Mouse (Mus musculus): ENCODE measurements at regions not wholly inside any gene's neighbourhood (a gene's known extent, or its start where the extent isn't known, plus 50 kb on each side); places are given as distances from the start of the nearest gene placed in this dataset.

DNA sequence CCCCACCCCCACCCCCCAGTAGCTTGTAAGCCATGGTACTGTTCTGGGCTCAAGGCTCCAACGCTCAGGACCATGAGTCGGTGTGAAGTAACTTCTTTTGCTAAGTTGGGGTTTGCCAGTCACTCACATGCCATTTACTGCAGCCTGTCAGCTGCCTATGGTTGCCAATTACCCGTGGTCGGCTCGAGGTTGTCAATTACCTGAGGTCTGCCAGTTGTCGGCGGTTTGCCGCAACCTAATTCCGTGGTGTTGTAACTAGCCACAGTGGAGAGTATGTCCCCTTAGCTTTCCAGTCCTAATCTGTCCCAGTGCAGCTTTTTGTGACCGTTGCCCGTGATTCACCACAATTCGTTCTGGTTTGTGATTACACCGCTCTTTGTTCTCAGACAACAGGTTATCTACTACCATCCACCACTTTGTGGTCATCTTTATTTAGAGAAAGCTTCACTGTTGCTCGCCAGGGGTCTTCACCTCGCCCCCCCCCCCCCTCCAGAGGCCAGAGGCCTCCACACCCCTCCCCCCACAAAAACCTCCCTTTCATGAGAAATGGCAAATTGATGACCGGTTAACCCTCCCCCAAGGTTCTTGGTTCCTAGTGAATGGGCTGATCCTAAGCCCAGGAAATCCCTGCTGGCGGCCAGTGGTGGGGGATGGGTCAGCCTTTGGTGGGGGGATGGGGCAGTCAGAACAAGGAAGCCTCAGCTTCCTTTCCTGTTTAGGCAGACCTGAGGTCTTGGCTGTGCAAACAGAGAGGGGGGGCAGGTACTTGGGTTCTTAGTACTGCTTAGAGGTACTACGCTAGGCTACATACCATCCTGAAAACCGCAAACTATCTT lies 69.7 kb downstream of the Rtl1 start:
- Histone ChIP-seq H3K4me3 (no peak overlapping the region), H3ac (ENCODE audit: control insufficient read depth, insufficient read length) (no peak overlapping the region), H3K79me2 (ENCODE audit: control insufficient read depth, insufficient read depth) (no peaks in the 10 kb centered on the region), H3K36me3 (ENCODE audit: control insufficient read depth, insufficient read depth) (no peaks in the 10 kb centered on the region), H3K4me2 (ENCODE audit: low read depth) (no peak overlapping the region), H3K27me3 (ENCODE audit: control insufficient read depth, insufficient read depth, insufficient read length) (no peaks in the 10 kb centered on the region)
- TF ChIP-seq TCF12 (IDR thresholded peaks at IDR 0.05; ENCODE audit: insufficient read depth, poor library complexity, severe bottlenecking) (no peak), REST (IDR thresholded peaks at IDR 0.05; ENCODE audit: insufficient read depth, insufficient read length) (no peak), USF1 (IDR thresholded peaks at IDR 0.05; ENCODE audit: low read depth) (no peak), E2F4 (IDR thresholded peaks at IDR 0.05; ENCODE audit: insufficient read depth) (no peak), POLR2A (IDR thresholded peaks at IDR 0.05; ENCODE audit: insufficient read length, low read depth) (no peak), MAX (IDR thresholded peaks at IDR 0.05; ENCODE audit: low read depth) (no peak), SRF (IDR thresholded peaks at IDR 0.05; ENCODE audit: control insufficient read depth, insufficient read length, low read depth) (no peak), TCF3 (IDR thresholded peaks at IDR 0.05; ENCODE audit: insufficient read length, low read depth) (no peak), MYOG (IDR thresholded peaks at IDR 0.05; ENCODE audit: control insufficient read depth in 1 of 3, insufficient read depth in 1 of 3, insufficient read length in 2 of 3, low read depth in 2 of 3) (no peak), POLR2AphosphoS2 (IDR thresholded peaks at IDR 0.05; ENCODE audit: insufficient read length, low read depth) (no peak), MYOD1 (IDR thresholded peaks at IDR 0.05; ENCODE audit: control insufficient read depth in 1 of 3, insufficient read length in 2 of 3, low read depth in 2 of 3) (no peak), CEBPB (IDR thresholded peaks at IDR 0.05; ENCODE audit: insufficient read depth, poor library complexity, severe bottlenecking) (no peak)

DNA sequence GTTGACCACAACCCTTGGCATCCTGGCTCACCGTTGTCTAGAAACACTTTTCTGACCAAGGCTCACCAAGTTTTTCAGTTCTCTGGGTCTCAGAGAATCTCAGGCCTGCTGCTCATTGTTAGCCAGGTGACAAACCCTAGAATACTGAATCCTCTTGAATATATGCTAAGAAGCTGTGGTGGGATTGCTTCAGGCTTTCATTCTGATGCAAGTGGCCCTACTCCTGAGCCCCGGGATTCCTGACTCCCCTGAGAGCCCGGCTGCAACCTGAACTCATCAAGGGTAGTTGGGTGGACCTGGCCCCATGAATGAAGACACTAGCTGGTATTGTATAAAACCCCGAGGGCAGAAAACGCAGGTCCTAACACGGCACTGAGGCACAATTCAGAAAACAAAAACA lies 70.6 kb downstream of the Rtl1 start:
- Histone ChIP-seq H3K36me3 (ENCODE audit: control insufficient read depth, insufficient read depth) (no peaks in the 10 kb centered on the region), H3K4me2 (ENCODE audit: low read depth) (no peak overlapping the region), H3K4me3 (no peak overlapping the region), H3K27me3 (ENCODE audit: control insufficient read depth, insufficient read depth, insufficient read length) (no peaks in the 10 kb centered on the region), H3K79me2 (ENCODE audit: control insufficient read depth, insufficient read depth) (no peaks in the 10 kb centered on the region), H3ac (ENCODE audit: control insufficient read depth, insufficient read length) (no peak overlapping the region)
- no peak for TF ChIP-seq MYOD1 (IDR thresholded peaks at IDR 0.05; ENCODE audit: control insufficient read depth in 1 of 3, insufficient read length in 2 of 3, low read depth in 2 of 3)
- no peak for TF ChIP-seq MYOG (IDR thresholded peaks at IDR 0.05; ENCODE audit: control insufficient read depth in 1 of 3, insufficient read depth in 1 of 3, insufficient read length in 2 of 3, low read depth in 2 of 3)
- TF ChIP-seq E2F4 (IDR thresholded peaks at IDR 0.05; ENCODE audit: insufficient read depth): no peak
- no peak for TF ChIP-seq TCF12 (IDR thresholded peaks at IDR 0.05; ENCODE audit: insufficient read depth, poor library complexity, severe bottlenecking)
- no peak for TF ChIP-seq CEBPB (IDR thresholded peaks at IDR 0.05; ENCODE audit: insufficient read depth, poor library complexity, severe bottlenecking)
- no peak for TF ChIP-seq TCF3 (IDR thresholded peaks at IDR 0.05; ENCODE audit: insufficient read length, low read depth)
- no peak for TF ChIP-seq POLR2AphosphoS2 (IDR thresholded peaks at IDR 0.05; ENCODE audit: insufficient read length, low read depth)
- TF ChIP-seq MAX (IDR thresholded peaks at IDR 0.05; ENCODE audit: low read depth): no peak
- TF ChIP-seq REST (IDR thresholded peaks at IDR 0.05; ENCODE audit: insufficient read depth, insufficient read length): no peak
- no peak for TF ChIP-seq POLR2A (IDR thresholded peaks at IDR 0.05; ENCODE audit: insufficient read length, low read depth)
- no peak for TF ChIP-seq SRF (IDR thresholded peaks at IDR 0.05; ENCODE audit: control insufficient read depth, insufficient read length, low read depth)
- no peak for TF ChIP-seq USF1 (IDR thresholded peaks at IDR 0.05; ENCODE audit: low read depth)

DNA sequence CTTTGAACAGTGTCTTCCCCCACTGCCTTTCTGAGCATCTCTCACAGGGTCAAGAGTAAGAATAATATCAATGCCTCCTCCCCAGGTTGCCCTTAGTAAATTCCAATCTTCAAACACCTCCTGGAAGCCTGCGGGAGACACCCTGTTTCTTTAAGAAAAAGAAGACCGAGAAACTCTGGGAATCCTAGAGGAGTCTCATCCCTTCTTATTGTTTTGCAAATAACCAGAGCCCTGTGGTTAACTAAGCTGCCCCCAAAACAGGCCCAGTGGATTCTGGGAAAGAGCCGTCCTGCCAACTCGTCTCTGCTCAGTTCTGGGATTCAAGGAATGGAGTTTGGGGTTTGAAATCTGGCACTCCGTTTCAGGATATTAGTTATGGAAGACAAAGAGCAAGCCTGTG lies 71.2 kb downstream of the Rtl1 start:
- Histone ChIP-seq H3K79me2 (ENCODE audit: control insufficient read depth, insufficient read depth) (no peaks in the 10 kb centered on the region), H3K4me2 (ENCODE audit: low read depth) (no peak overlapping the region), H3K36me3 (ENCODE audit: control insufficient read depth, insufficient read depth) (no peaks in the 10 kb centered on the region), H3K4me3 (no peak overlapping the region), H3ac (ENCODE audit: control insufficient read depth, insufficient read length) (no peak overlapping the region), H3K27me3 (ENCODE audit: control insufficient read depth, insufficient read depth, insufficient read length) (no peaks in the 10 kb centered on the region)
- TF ChIP-seq CEBPB (IDR thresholded peaks at IDR 0.05; ENCODE audit: insufficient read depth, poor library complexity, severe bottlenecking) (no peak), SRF (IDR thresholded peaks at IDR 0.05; ENCODE audit: control insufficient read depth, insufficient read length, low read depth) (no peak), TCF12 (IDR thresholded peaks at IDR 0.05; ENCODE audit: insufficient read depth, poor library complexity, severe bottlenecking) (no peak), POLR2AphosphoS2 (IDR thresholded peaks at IDR 0.05; ENCODE audit: insufficient read length, low read depth) (no peak), MYOG (IDR thresholded peaks at IDR 0.05; ENCODE audit: control insufficient read depth in 1 of 3, insufficient read depth in 1 of 3, insufficient read length in 2 of 3, low read depth in 2 of 3) (no peak)

DNA sequence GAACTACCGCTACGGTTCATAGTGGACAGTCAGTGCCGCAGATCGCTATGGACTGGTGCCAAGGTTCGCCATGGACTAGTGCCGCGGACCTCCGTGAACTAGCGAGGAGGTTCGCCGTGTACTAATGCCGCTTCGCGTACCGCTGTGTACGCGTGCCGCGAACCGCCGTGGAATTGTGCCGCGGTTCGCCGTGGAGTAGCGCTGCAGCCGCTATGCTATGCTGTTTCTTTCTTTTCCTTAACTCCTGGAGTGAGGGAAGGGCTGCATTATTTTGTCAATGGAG lies 71.9 kb downstream of the Rtl1 start:
- TF ChIP-seq USF1 (IDR thresholded peaks at IDR 0.05; ENCODE audit: low read depth): no peak
- TF ChIP-seq MYOG (IDR thresholded peaks at IDR 0.05; ENCODE audit: control insufficient read depth in 1 of 3, insufficient read depth in 1 of 3, insufficient read length in 2 of 3, low read depth in 2 of 3): no peak
- no peak for TF ChIP-seq REST (IDR thresholded peaks at IDR 0.05; ENCODE audit: insufficient read depth, insufficient read length)
- TF ChIP-seq MAX (IDR thresholded peaks at IDR 0.05; ENCODE audit: low read depth): no peak
- no peak for TF ChIP-seq SRF (IDR thresholded peaks at IDR 0.05; ENCODE audit: control insufficient read depth, insufficient read length, low read depth)
- TF ChIP-seq TCF12 (IDR thresholded peaks at IDR 0.05; ENCODE audit: insufficient read depth, poor library complexity, severe bottlenecking): no peak
- no peak for TF ChIP-seq MYOD1 (IDR thresholded peaks at IDR 0.05; ENCODE audit: control insufficient read depth in 1 of 3, insufficient read length in 2 of 3, low read depth in 2 of 3)
- no peak for TF ChIP-seq POLR2AphosphoS2 (IDR thresholded peaks at IDR 0.05; ENCODE audit: insufficient read length, low read depth)
- no peak for TF ChIP-seq E2F4 (IDR thresholded peaks at IDR 0.05; ENCODE audit: insufficient read depth)
- no peak for TF ChIP-seq CEBPB (IDR thresholded peaks at IDR 0.05; ENCODE audit: insufficient read depth, poor library complexity, severe bottlenecking)
- TF ChIP-seq POLR2A (IDR thresholded peaks at IDR 0.05; ENCODE audit: insufficient read length, low read depth): no peak
- TF ChIP-seq TCF3 (IDR thresholded peaks at IDR 0.05; ENCODE audit: insufficient read length, low read depth): no peak
- Histone ChIP-seq H3K79me2 (ENCODE audit: control insufficient read depth, insufficient read depth) (no peaks in the 10 kb centered on the region), H3K27me3 (ENCODE audit: control insufficient read depth, insufficient read depth, insufficient read length) (no peaks in the 10 kb centered on the region), H3K4me3 (no peak overlapping the region), H3K36me3 (ENCODE audit: control insufficient read depth, insufficient read depth) (no peaks in the 10 kb centered on the region), H3ac (ENCODE audit: control insufficient read depth, insufficient read length) (no peak overlapping the region), H3K4me2 (ENCODE audit: low read depth) (no peak overlapping the region)

Data from myocyte (in vitro differentiated cells).